Mouse (Mus musculus) kidney, postnatal 0 days (tissue): ENCODE results near the gene Pigc. TPM values are rescaled to one million over a fixed set of nuclear protein-coding genes. Genes with fewer than 3 reads are reported as not detected.

Experiments
- ATAC-seq: fragments of 200-750 bp; cut with Nextera tagmentation; replicated peaks from 2 replicates; pipeline ENCODE4 v1.8.0; 2017; ENCODE audit warnings: low read depth, moderate number of reproducible peaks, moderate TSS enrichment, moderate library complexity; ENCODE audit not compliant: low FRiP score
- DNase-seq: peaks from one replicate; pipeline ENCODE4 v3.0.0-alpha.2; 2016; ENCODE audit warnings: low spot score
- H3K27ac ChIP-seq: fragments of 300-500 bp; sonication (generic); 2 replicates; pipeline ENCODE4 v1.5.1; 2014; ENCODE audit warnings: mild to moderate bottlenecking
- H3K27me3 ChIP-seq: fragments of 300-500 bp; sonication (generic); 2 replicates; pipeline ENCODE4 v1.6.1; 2014; ENCODE audit warnings: low read length, mixed read lengths; ENCODE audit not compliant: insufficient read depth
- H3K36me3 ChIP-seq: fragments of 300-500 bp; sonication (generic); 2 replicates; pipeline ENCODE4 v1.6.1; 2014; ENCODE audit warnings: low read length, mixed read lengths; ENCODE audit not compliant: insufficient read depth
- H3K4me1 ChIP-seq: fragments of 300-500 bp; sonication (generic); replicated peaks from 2 replicates; pipeline ENCODE4 v1.6.1; 2014; ENCODE audit warnings: antibody characterized with exemption, low read length, mixed read lengths; ENCODE audit not compliant: insufficient read depth
- H3K4me2 ChIP-seq: fragments of 300-500 bp; sonication (generic); 2 replicates; pipeline ENCODE4 v1.6.1; 2014; ENCODE audit warnings: mild to moderate bottlenecking, low read length, moderate library complexity, mixed read lengths
- H3K4me3 ChIP-seq: fragments of 300-500 bp; sonication (generic); replicated peaks from 2 replicates; pipeline ENCODE4 v1.5.1; 2014; ENCODE audit warnings: low read depth, low read length
- H3K9ac ChIP-seq: fragments of 300-500 bp; sonication (generic); 2 replicates; pipeline ENCODE4 v1.6.1; 2014; ENCODE audit warnings: low read depth, low read length
- H3K9me3 ChIP-seq: fragments of 300-500 bp; sonication (generic); replicated peaks from 2 replicates; pipeline ENCODE4 v1.6.1; 2016; ENCODE audit warnings: low read length, inconsistent platforms, mixed read lengths
- CTCF ChIP-seq: IDR thresholded peaks from 2 replicates; pipeline ENCODE4 v1.5.1; 2016; ENCODE audit warnings: antibody characterized with exemption, low read depth, mild to moderate bottlenecking, moderate library complexity
- WGBS: fragments of 180-500 bp; shearing (Covaris S2); extraction: QIAGEN DNeasy Blood & Tissue Kit; methylation state at CpG from one replicate; pipeline ENCODE4 v1.1.7; 2014; 5-methylcytosine and 5-hydroxymethylcytosine counted together
- polyA plus RNA-seq: library from polyadenylated mRNA; unstranded; fragments of >200 nt; fragmentation: Nextera tagmentation; extraction: Ambion mirVana; gene quantifications from 2 replicates; pipeline ENCODE4 v1.2.1, GENCODE M21; 2015

Pigc gene
- 41.4 and 43.7 TPM in 2 replicates for polyA plus RNA-seq

DNA sequence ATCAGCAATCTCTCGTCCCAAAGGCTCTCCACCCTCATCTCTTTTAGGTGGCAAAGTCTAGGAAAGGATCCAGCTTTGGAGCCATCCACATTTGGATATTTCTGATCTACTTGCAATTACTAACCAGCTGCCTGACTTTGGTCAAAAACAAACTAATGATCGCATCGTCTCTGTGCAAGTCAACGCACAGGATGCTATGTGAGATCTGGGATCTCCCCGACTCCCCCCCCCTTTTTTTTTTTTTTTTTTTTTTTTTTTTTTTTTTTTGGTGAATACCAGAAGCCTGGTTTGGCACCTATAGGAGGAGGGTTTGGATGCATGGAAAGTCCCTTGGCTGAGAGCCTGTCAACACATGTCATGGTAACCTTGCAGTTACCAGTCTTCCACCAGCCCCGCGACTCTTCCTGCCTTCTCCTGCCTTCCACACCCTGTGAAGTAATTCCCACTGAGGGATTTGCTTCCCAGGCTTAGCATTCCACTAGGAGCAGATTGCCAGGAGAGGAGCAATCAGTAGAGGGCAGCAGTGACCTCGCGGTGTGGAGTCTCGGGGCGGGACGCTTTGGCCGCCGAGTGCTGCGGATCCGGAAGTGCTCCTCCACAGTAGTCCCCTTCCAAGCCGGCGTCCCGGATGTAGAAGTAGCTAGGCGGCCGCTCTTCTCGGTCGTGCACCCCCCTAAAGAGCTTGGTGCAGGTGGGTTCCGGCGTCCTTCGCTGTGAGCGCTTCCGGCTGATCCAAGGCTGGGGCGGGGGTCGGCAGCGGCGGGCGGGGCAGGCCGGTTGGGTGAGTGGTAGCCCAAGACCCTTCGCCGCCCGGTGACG is at the start of gene Pigc:
Pigc (plus strand) TSS at position 598 of the 819 bp plus-strand sequence.
- TF ChIP-seq CTCF, result peak; percentile 85
- peaks cover 11% of the 10 kb centered on the region; the same call in 1 of the 2 replicates for H3K4me1 ChIP-seq
- peak within 1 kb of the TSS; percentile 76 for H3K9ac ChIP-seq
- DNase-seq (peak; percentile 99), ATAC-seq (peak; percentile 99)
- H3K9me3 ChIP-seq, result no peaks in the 10 kb centered on the region
- WGBS, result 2% methylated on average over 38 of the region's 38 CpGs
- peak within 1 kb of the TSS; percentile 58 for H3K4me2 ChIP-seq
- peak within 1 kb of the TSS; percentile 78 for H3K27ac ChIP-seq
- H3K4me3 ChIP-seq, result peak within 1 kb of the TSS; percentile 70
- H3K36me3 ChIP-seq, result no peaks in the 10 kb centered on the region
- no peaks in the 10 kb centered on the region for H3K27me3 ChIP-seq

DNA sequence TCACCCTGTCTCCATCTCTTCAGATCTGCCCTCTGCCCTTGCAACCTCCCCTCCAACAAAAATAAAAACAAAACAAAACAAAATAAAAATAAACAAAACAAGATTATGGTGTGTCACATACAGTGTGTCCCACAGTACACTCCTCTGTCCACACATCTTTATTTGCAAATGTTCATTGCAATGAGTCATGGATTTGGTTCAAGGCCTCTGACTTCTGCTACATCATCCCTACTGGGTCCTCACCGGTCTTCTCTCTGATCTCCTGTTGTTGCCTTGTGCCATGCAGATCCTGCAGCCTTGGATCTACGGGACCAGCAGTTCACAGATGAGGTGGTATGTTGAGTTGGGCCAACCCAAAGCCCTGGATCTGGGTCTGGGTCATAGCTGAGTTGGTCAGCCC is 49.4 kb upstream of the Pigc start:
- ATAC-seq (no peak), DNase-seq (no peak)
- Histone ChIP-seq H3K4me3 (no peak overlapping the region), H3K27me3 (no peaks in the 10 kb centered on the region), H3K4me1 (0 out of 2 replicates have a peak, but pooled peaks cover 4% of the 10 kb centered on the region), H3K9ac (no peak overlapping the region), H3K36me3 (no peaks in the 10 kb centered on the region), H3K27ac (no peak overlapping the region), H3K9me3 (no peaks in the 10 kb centered on the region), H3K4me2 (no peak overlapping the region)
- TF ChIP-seq CTCF, result no peak
- WGBS, result 92% methylated on average over 2 of the region's 2 CpGs

GRCm38 (mm10) chr1:161920475-161921454 is 48.2 kb upstream of the Pigc start:
- Histone ChIP-seq H3K27me3 (no peaks in the 10 kb centered on the region), H3K4me1 (0 out of 2 replicates have a peak, but pooled peaks cover 4% of the 10 kb centered on the region), H3K36me3 (no peaks in the 10 kb centered on the region), H3K9ac (no peak overlapping the region), H3K4me2 (no peak overlapping the region), H3K4me3 (no peak overlapping the region), H3K9me3 (no peaks in the 10 kb centered on the region), H3K27ac (no peak overlapping the region)
- no peak for DNase-seq
- WGBS, result 84% methylated on average over 9 of the region's 9 CpGs
- no peak for ATAC-seq
- TF ChIP-seq CTCF, result no peak

DNA sequence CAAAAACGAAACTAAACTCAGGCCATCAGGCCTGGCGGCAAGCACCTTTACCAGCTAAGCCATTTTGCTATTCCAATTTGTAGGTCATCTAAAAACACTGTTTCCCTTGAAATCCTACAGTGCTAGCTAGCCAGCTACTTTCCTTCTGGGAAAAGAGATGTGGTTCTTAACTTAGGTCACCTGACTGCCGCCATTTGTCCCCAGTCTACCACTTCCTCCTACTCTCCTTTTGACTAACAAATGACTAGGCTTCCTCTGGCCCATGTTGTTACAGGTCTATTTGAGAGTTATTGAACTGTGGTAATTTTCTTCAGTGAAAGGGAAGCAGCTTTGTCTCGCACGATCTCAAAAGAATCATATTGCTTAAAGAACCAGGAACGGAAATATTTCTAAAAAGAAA is 47.1 kb upstream of the Pigc start:
- Histone ChIP-seq H3K9ac (no peak overlapping the region), H3K27ac (no peak overlapping the region), H3K4me2 (no peak overlapping the region), H3K4me1 (0 out of 2 replicates have a peak, but pooled peaks cover 4% of the 10 kb centered on the region), H3K27me3 (no peaks in the 10 kb centered on the region), H3K4me3 (no peak overlapping the region), H3K9me3 (no peaks in the 10 kb centered on the region), H3K36me3 (no peaks in the 10 kb centered on the region)
- 79% methylated on average over 6 of the region's 6 CpGs for WGBS
- no peak for TF ChIP-seq CTCF
- ATAC-seq, result no peak
- no peak for DNase-seq

GRCm38 (mm10) chr1:161924321-161924720 is 44.7 kb upstream of the Pigc start:
- TF ChIP-seq CTCF, result no peak
- 59% methylated on average over 3 of the region's 3 CpGs for WGBS
- no peak overlapping the region for H3K4me3 ChIP-seq
- H3K36me3 ChIP-seq, result no peaks in the 10 kb centered on the region
- H3K27ac ChIP-seq, result no peak overlapping the region
- H3K4me2 ChIP-seq, result no peak overlapping the region
- no peak overlapping the region for H3K9ac ChIP-seq
- ATAC-seq (no peak), DNase-seq (no peak)
- H3K9me3 ChIP-seq, result no peaks in the 10 kb centered on the region
- H3K27me3 ChIP-seq, result no peaks in the 10 kb centered on the region
- H3K4me1 ChIP-seq, result no peaks in the 10 kb centered on the region

GRCm38 (mm10) chr1:161925281-161925805 is 43.6 kb upstream of the Pigc start:
- Histone ChIP-seq H3K4me3 (no peak overlapping the region), H3K9ac (no peak overlapping the region), H3K9me3 (no peaks in the 10 kb centered on the region), H3K36me3 (no peaks in the 10 kb centered on the region), H3K27ac (no peak overlapping the region), H3K4me1 (no peaks in the 10 kb centered on the region), H3K27me3 (no peaks in the 10 kb centered on the region), H3K4me2 (no peak overlapping the region)
- DNase-seq, result no peak
- no peak for ATAC-seq
- 92% methylated on average over 13 of the region's 13 CpGs for WGBS
- TF ChIP-seq CTCF, result no peak
